In the genomic region with DNA sequence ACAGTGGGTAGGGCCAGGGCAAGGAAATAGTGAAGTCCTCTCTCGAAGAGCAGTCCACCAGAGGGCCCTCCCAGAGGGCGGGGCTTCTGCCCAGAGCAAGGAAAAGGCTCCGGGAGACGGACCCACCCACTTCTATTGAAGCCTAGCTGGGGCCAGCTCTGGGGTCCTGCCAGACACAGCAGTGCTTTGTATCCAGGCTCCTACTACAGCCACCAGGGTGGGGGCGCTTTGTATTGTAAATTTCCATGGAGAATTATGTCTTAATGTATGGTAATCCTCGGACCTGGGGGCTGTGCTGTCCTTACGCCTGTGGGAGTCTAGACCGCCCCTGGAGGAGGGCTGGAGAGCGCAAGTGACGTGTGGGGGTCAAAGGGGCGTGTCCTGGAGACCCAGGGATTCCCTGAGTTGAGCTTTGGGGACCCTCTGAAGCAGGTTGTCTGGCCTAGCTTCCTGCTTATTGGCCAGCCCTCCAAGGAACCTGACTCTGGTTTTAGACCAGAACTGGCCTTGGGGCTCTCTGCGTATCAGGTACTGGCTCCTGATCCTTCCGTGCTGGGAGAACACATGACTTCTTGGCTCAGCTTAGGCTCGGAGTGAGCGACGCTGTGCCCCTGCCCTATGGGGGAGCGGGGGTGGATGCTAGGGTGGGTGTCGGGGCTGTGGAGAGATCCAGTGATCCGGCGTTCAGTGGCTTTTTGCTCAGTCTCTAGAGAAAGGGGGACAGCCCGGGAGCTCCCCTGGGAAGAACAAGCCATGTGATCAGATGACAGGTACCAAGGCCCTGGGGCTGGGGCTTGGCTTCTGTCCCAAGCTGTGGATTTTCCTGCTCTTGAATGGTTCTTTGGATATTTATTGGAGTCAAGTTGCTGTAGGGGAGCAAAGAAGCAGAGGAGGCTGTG, we compare ENCODE assay signal across 8 mouse cellular contexts.
DNase-seq lines count a peak whose midpoint lies in the region; ATAC-seq and TF ChIP-seq lines count a peak whose summit lies in the region.

No protein-coding gene starts in this region.

- H3K4me2 ChIP-seq in heart, embryonic 13.5 days, result peak overlapping the region; percentile 64
- peak overlapping the region; percentile 44 for H3K4me2 ChIP-seq in liver, embryonic 14.5 days (ENCODE audit: low read depth)
- peak overlapping the region; percentile 23 for H3K4me2 ChIP-seq in neural tube, embryonic 11.5 days (ENCODE audit: low read depth)

- H3K36me3 ChIP-seq in kidney, adult 2 months (ENCODE audit: control insufficient read depth, insufficient read depth, low read length), result no peaks in the 10 kb centered on the region
- H3K36me3 ChIP-seq in heart, embryonic 13.5 days, result no peaks in the 10 kb centered on the region
- no peaks in the 10 kb centered on the region; the same call in 1 of the 2 replicates for H3K36me3 ChIP-seq in liver, embryonic 14.5 days (replicated peaks; ENCODE audit: control insufficient read depth, insufficient read depth, low read depth)
- H3K36me3 ChIP-seq in neural tube, embryonic 11.5 days (ENCODE audit: control insufficient read depth, insufficient read depth, low read length), result no peaks in the 10 kb centered on the region

- H3K4me1 ChIP-seq in kidney, adult 2 months (ENCODE audit: control insufficient read depth, insufficient read depth, low read length), result peaks cover 20% of the 10 kb centered on the region
- H3K4me1 ChIP-seq in heart, embryonic 13.5 days, result peaks cover 97% of the 10 kb centered on the region
- H3K4me1 ChIP-seq in liver, embryonic 14.5 days (replicated peaks; ENCODE audit: control insufficient read depth in 2 of 2, insufficient read depth in 2 of 2, low read length in 1 of 2), result peaks cover 30 to 37% of the 10 kb centered on the region in 2 experiments
- H3K4me1 ChIP-seq in neural tube, embryonic 11.5 days (ENCODE audit: control insufficient read depth, insufficient read depth, low read length), result peaks cover 97% of the 10 kb centered on the region

- H3K27ac ChIP-seq in kidney, adult 2 months (ENCODE audit: insufficient read depth, low read depth, low read length), result no peak overlapping the region
- H3K27ac ChIP-seq in heart, embryonic 13.5 days (replicated peaks), result peak overlapping the region; percentile 78
- no peak overlapping the region for H3K27ac ChIP-seq in liver, embryonic 14.5 days
- peak overlapping the region; percentile 23 for H3K27ac ChIP-seq in neural tube, embryonic 11.5 days (ENCODE audit: low read depth, low read length)

- no peaks in the 10 kb centered on the region for H3K9me3 ChIP-seq in heart, embryonic 13.5 days
- H3K9me3 ChIP-seq in liver, embryonic 14.5 days (ENCODE audit: control insufficient read depth, low read length), result no peaks in the 10 kb centered on the region
- H3K9me3 ChIP-seq in neural tube, embryonic 11.5 days (ENCODE audit: control insufficient read depth, low read length), result no peaks in the 10 kb centered on the region

- H3K4me3 ChIP-seq in kidney, adult 2 months (ENCODE audit: insufficient read depth, low read depth, low read length), result no peak overlapping the region
- peak overlapping the region; percentile 37 for H3K4me3 ChIP-seq in heart, embryonic 13.5 days
- no peak overlapping the region; a peak in 1 of 4 replicates for H3K4me3 ChIP-seq in liver, embryonic 14.5 days (ENCODE audit: insufficient read depth in 1 of 2, low read depth in 2 of 2, low read length in 2 of 2)
- no peak overlapping the region for H3K4me3 ChIP-seq in neural tube, embryonic 11.5 days (ENCODE audit: low read depth, low read length)

- H3K9ac ChIP-seq in heart, embryonic 13.5 days, result peak overlapping the region; percentile 70
- no peak overlapping the region for H3K9ac ChIP-seq in liver, embryonic 14.5 days (replicated peaks)
- H3K9ac ChIP-seq in neural tube, embryonic 11.5 days (ENCODE audit: low read length), result no peak overlapping the region

- peak; percentile 59 for ATAC-seq in heart, embryonic 13.5 days (ENCODE audit: extremely low read depth, insufficient number of reproducible peaks, low FRiP score, low TSS enrichment)
- ATAC-seq in liver, embryonic 14.5 days (ENCODE audit: insufficient read depth), result peak; percentile 50
- ATAC-seq in neural tube, embryonic 11.5 days (ENCODE audit: insufficient read depth, low FRiP score, low TSS enrichment), result peak; percentile 69
- ATAC-seq in frontal cortex, adult (ENCODE audit: low TSS enrichment), result no peak

- WGBS in kidney, adult 2 months, result 30% methylated on average over 21 of the region's 21 CpGs
- 5% methylated on average over 21 of the region's 21 CpGs for WGBS in heart, embryonic 13.5 days
- 14% methylated on average over 21 of the region's 21 CpGs for WGBS in liver, embryonic 14.5 days (ENCODE audit: insufficient replicate concordance)
- WGBS in neural tube, embryonic 11.5 days, result 3% methylated on average over 21 of the region's 21 CpGs

- TF ChIP-seq EP300 in liver, embryonic 14.5 days (IDR thresholded peaks at IDR 0.05; ENCODE audit: low read depth), result no peak

- DNase-seq in kidney, postnatal 10 days, result peak; percentile 69
- no peak for DNase-seq in kidney, adult 2 months
- no peak for DNase-seq in liver, embryonic 14.5 days (ENCODE audit: low read depth in 3 of 3, low spot score in 3 of 3)
- peak; percentile 83 for DNase-seq in neural tube, embryonic 11.5 days (ENCODE audit: low spot score)
- DNase-seq in spleen, postnatal 14 days (ENCODE audit: low spot score in 2 of 2), result no peak
- DNase-seq in layer of hippocampus, postnatal 36 days, result no peak

- no peak for TF ChIP-seq POLR2A in kidney, adult 2 months (IDR thresholded peaks at IDR 0.05; ENCODE audit: low read depth, low read length)

- no peaks in the 10 kb centered on the region for H3K27me3 ChIP-seq in kidney, adult 2 months (replicated peaks; ENCODE audit: control insufficient read depth, insufficient read depth, low read length)
- H3K27me3 ChIP-seq in heart, embryonic 13.5 days (replicated peaks), result no peaks in the 10 kb centered on the region
- no peaks in the 10 kb centered on the region for H3K27me3 ChIP-seq in liver, embryonic 14.5 days (ENCODE audit: control insufficient read depth, insufficient read depth, low read length)
- H3K27me3 ChIP-seq in neural tube, embryonic 11.5 days (ENCODE audit: control insufficient read depth, insufficient read depth, low read length), result no peaks in the 10 kb centered on the region

- no peak for TF ChIP-seq CTCF in kidney, adult 2 months (conservative IDR thresholded peaks at IDR 0.05; ENCODE audit: insufficient read depth, insufficient read length, low read depth, low read length)
- TF ChIP-seq CTCF in liver, embryonic 14.5 days (IDR thresholded peaks at IDR 0.05; ENCODE audit: low read depth), result peak; percentile 35

Comparison
In these comparisons a context has a peak if more than half of its experiments do, and no peak if none do; other contexts are left out.
1. DNase-seq: peak in kidney, postnatal 10 days (single experiment) and neural tube, embryonic 11.5 days (single experiment); none in kidney, adult 2 months (single experiment), liver, embryonic 14.5 days (0 of 3), spleen, postnatal 14 days (0 of 2) and layer of hippocampus, postnatal 36 days (0 of 2).
2. H3K27ac ChIP-seq: peak in heart, embryonic 13.5 days (single experiment) and neural tube, embryonic 11.5 days (single experiment); none in kidney, adult 2 months (single experiment) and liver, embryonic 14.5 days (single experiment).
3. Peak in every context shown above with its lines, with median percentiles within 50 percentile points of each other: H3K4me2 ChIP-seq.